Mouse (Mus musculus) adrenal gland, adult 2 months (tissue): ENCODE measurements around the gene Cdca5. TPM values are rescaled to one million over a fixed set of nuclear protein-coding genes. Genes with fewer than 3 reads are reported as not detected.

Source experiments
- DNase-seq: peaks from one replicate; pipeline ENCODE4 v3.0.0; 2021
- polyA plus RNA-seq: library from polyadenylated mRNA; depleted of rRNA; stranded (reverse); fragments of >200 nt; gene quantifications from 2 replicates; pipeline ENCODE4 v1.2.3, GENCODE M21; 2012
- total RNA-seq, 2 experiments: library from RNA; stranded (reverse); gene quantifications; 2 replicates each; pipeline ENCODE4 v1.2.3; 2021

The Cdca5 gene
- total and polyA plus RNA-seq, 3 experiments: 0.73 to 0.98 (median 0.80) TPM

GRCm38 (mm10) chr19:6061641-6062302 lies 23.0 kb upstream of the Cdca5 start:
- peak; percentile 60 for DNase-seq

- no peak for DNase-seq
Observed at GRCm38 (mm10) chr19:6062418-6062817, 22.4 kb upstream of the Cdca5 start.

- no peak for DNase-seq
Observed at GRCm38 (mm10) chr19:6063081-6063480, 21.7 kb upstream of the Cdca5 start.

DNA sequence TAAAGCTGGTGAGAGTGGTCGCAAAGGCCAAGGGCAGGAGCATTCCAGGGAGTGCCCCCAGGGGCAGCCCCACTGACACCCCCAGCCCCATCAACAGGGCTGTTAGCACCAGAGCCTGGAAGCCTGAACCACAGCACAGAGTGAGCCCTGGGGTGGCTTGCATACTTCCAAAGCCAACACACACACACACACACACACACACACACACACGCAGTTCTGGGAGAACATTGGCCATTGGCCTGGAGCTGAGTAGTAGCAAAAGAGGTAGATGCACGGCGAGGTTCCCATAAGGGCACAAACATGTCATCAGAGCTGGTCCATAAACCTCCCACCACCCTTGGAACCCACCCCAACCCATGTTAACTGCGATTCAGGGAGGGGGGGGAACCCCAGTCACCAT lies 18.2 kb upstream of the Cdca5 start:
- DNase-seq: no peak

DNA sequence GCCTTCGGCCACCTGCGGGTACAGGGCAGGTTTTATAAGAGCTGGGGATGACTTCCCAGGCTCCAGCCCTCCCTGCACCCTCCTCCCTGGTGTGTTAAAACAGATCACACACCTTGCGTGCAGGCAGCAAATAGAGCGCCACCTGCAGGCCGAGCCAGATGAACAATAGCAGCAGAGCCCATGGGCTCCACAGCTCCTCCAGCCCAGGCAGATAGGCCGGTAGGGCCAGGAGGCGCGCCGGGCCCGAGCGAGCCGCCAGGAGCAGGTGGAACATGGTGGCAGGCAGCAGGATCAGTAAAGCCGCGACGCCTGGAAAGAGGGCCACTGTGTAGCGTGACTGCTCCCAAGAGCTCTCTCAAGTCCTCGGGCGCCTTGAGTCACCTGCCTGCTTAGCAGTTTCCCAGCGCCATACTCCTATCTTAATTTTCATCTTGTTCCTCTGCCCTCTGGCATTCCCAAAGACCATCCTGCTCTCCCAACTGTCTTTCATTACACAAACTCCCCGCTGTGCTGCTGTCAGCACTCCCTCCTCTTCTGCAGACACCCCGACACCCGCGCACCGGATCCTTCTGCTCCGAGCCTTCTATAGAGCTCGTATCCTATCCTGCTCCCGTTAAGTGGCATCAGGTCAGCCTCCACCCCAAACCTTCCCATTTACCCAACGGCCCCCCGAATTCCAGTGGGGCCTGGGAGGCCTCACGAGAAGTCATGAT lies 17.6 kb upstream of the Cdca5 start:
- peak; percentile 86 for DNase-seq

- peak; percentile 96 for DNase-seq
Observed at GRCm38 (mm10) chr19:6067724-6068415, 16.9 kb upstream of the Cdca5 start, which contains the start of gene Tm7sf2. TSS of gene Tm7sf2 (minus strand) at chr19:6068373.

GRCm38 (mm10) chr19:6068951-6069350 lies 15.8 kb upstream of the Cdca5 start:
- no peak for DNase-seq

- no peak for DNase-seq
Observed at GRCm38 (mm10) chr19:6069851-6070250, 14.9 kb upstream of the Cdca5 start.

DNA sequence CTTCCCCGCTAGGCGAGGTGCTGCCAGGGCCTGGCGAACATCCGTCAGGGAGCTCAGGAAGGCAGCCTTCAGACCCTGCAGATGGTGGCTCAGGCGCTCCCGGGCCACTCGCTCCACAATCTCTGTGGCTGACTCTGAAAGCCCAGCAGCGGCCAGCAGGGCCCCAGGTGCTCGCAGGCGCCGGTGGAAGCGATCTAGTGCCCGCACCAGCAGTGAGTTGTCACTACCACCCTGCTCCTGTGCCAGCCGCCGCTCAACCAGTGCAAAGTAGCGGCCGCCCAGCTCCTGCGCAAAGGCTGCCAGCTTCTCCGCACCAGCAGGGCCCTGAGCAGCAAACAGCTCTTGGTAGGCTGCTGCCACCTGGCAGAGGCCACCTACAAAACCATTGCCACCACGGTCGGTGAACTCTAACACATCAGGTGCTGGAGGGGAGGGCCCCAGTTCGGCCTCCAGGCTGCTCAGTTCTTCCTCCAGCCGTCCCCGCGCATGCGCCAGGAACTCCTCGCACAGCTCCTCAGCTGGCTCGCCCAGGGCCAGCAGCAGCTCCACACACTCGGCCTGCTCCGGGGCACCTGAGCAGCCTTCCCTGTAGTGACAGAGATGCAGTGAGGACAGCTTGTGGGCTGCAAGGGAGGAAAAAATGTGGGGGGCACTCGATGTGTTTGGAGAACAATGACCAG lies 14.1 kb upstream of the Cdca5 start:
- DNase-seq: no peak

DNA sequence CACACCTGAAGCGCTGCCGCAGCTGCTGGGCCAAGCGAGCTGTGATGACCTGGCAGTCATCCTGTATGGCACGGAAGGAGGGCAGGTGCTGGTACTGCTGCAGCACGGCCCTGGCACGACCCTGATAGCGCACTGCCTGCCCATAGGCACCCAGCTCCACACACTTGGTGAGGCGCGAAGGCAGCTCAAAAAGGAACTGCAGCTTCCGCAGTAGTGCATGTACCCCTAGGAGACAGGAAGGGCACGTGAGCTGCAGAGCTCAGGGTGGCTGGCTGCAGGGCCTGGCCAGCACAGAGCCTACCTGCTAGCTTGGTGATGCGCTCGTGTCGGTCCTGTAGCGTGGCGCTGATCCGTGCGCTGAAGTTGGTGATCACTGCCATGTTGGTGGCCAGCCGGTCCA lies 13.5 kb upstream of the Cdca5 start:
- DNase-seq: no peak

- no peak for DNase-seq
Observed at GRCm38 (mm10) chr19:6073889-6074288, 10.9 kb upstream of the Cdca5 start.

GRCm38 (mm10) chr19:6076564-6077393 lies 8.0 kb upstream of the Cdca5 start, which contains the start of gene Vps51:
TSS of gene Vps51 (minus strand) at chr19:6077231.
- DNase-seq: peak; percentile 91

DNA sequence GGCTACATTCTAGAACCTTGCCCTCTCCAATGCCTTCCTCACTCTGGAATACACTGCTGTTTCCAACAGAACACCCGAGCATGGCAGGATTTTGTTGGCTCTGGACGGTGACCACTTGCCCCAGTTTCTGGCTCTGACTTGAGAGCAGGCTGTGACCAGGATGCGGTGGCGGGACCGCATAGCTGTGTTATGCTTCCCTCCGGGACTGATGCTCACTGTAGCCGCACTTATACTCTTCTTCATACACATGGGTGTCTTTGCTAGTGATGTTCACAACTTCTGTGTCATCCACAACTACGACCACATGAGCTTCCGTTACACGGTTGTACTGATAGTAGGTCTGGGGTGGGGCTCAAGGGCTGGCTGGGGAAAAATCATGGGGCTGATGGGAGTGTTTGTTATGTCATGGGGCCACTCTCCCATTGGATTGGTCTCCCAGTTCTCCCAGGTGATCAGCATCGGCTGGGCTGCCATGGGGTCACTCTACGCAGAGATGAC lies 4.8 kb upstream of the Cdca5 start, which contains the start of gene Tmem262:
Tmem262 (plus strand) TSS at position 51 of the 498 bp plus-strand sequence.
- no peak for DNase-seq

DNA sequence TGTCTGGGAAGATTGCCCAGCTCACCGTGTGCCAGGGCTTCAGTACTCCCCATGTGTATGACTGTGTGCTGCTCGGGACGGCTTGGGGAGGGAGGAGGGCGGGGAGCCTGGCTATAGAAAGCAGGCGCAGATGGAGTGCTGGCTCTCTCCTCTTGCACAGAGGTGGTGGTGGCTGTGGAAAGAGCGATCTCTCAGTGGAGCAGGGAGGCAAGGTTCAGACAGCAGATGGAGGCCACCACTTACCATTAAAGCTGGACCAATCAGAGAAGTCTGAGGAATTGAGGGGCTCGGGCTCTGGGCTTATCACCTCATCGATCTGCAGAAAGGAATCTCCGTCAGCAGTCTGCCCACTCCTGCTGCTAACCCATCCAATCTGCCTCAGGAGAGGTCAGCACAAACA lies 2.6 kb upstream of the Cdca5 start, which contains the start of gene Gm28374:
Gm28374 (minus strand) TSS at position 101 of the 400 bp plus-strand sequence.
- DNase-seq: no peak

DNA sequence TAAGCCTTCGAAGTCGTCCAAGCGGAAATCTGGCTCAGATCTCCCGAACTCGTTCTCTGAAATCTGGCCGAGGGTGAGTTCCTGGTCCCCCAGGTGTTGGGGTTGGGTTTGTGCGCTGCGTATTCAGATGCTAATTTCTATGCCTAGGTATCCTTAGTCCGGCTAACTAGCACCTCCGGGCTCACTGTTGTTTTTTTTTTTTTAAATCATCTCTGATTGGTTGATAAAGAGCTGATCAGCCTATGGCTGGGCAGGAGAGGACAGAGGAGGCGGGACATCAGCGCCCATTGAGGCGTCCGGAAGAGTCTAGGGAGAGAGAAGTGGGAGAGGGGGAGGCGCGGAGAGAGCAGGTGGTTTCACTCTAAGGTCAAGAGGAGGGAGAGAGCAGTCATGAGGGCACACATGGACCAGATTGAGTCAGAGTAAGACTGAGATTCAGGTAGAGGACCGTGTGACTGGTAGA lies 665 bp downstream of the Cdca5 start:
- DNase-seq: peak; percentile 63

DNA sequence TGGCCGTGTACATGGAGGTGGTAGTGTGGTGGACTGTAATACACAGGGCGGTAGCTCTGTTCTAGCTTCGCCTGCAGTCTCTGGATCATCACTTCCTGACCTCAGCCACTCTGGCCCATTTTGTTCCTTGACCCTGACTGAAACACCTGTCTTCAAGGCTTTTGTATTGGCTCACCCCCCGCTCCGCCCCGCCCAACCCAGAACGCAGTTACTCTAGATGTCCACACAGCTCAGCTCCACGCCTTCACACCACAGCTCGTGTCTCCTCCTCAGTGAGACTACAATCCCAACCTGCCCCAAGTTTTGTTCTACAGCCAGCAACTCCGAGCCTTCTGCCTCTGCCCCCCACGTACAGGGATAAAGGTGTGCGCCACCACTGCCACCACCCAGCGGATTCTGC lies 4.1 kb downstream of the Cdca5 start:
- DNase-seq: no peak

- DNase-seq: no peak
Observed at GRCm38 (mm10) chr19:6094119-6094518, 9.3 kb downstream of the Cdca5 start, which contains the start of gene AC131692.1. TSS of gene AC131692.1 (plus strand) at chr19:6094419.

DNA sequence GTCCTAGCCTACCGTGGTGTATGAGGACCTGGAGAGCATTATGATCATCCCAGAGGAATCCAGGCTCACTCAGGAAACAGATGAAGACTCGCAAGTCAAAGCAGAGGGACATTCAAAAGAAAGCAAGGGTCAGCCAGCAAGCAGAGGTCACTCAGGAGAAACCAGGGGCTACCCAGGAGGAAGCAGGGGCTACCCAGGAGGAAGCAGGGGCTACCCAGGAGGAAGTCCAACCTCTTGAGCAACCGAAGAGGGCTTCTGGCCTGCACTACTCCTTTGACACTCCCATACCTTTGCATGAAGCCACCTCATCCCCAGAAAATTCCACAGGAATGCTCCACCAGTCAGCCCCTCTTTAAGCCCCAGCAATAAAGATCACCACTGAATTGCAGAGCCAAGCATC lies 13.1 kb downstream of the Cdca5 start:
- DNase-seq: peak; percentile 27

DNA sequence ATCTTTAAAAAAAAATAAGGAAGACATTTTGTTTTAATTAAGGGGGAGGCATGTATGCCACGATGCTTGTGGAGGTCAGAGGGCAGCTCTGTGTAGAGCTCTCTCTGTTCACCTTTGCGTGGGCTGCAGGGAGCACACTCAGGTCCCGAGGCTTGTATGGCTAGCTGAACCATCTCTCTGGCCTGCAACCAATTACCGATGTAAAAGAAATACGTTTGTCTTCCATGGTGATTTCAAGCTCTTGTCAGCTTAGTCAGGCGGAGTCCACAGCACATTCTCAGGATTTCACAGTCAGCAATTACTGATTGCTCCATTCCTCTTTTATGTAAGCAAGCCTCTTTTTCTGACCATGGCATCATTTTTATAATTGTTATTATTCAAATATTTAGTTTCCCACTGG lies 16.4 kb downstream of the Cdca5 start:
- DNase-seq: no peak

- no peak for DNase-seq
Observed at GRCm38 (mm10) chr19:6102169-6102853, 17.5 kb downstream of the Cdca5 start.
